Mouse (Mus musculus) hindbrain, postnatal 0 days (tissue): ENCODE results near the gene Hkdc1. TPM values are rescaled to one million over a fixed set of nuclear protein-coding genes. Genes with fewer than 3 reads are reported as not detected.

Experiments used
- ATAC-seq: fragments of 200-750 bp; cut with Nextera tagmentation; 2 replicates; pipeline ENCODE4 v1.8.0; 2017; ENCODE audit warnings: mild to moderate bottlenecking, moderate TSS enrichment, moderate library complexity
- DNase-seq: peaks from one replicate; pipeline ENCODE4 v3.0.0-alpha.2; 2015; ENCODE audit warnings: low spot score
- H3K27ac ChIP-seq: fragments of 300-500 bp; sonication (generic); 2 replicates; pipeline ENCODE4 v1.5.1; 2014; ENCODE audit warnings: mild to moderate bottlenecking
- H3K27me3 ChIP-seq: fragments of 300-500 bp; sonication (generic); 2 replicates; pipeline ENCODE4 v1.6.1; 2014; ENCODE audit warnings: low read length, mixed read lengths; ENCODE audit not compliant: insufficient read depth
- H3K36me3 ChIP-seq: fragments of 300-500 bp; sonication (generic); 2 replicates; pipeline ENCODE4 v1.6.1; 2014; ENCODE audit warnings: low read length, mixed read lengths; ENCODE audit not compliant: insufficient read depth
- H3K4me1 ChIP-seq: fragments of 300-500 bp; sonication (generic); 2 replicates; pipeline ENCODE4 v1.6.1; 2014; ENCODE audit warnings: antibody characterized with exemption, low read length, mixed read lengths; ENCODE audit not compliant: insufficient read depth
- H3K4me2 ChIP-seq: fragments of 300-500 bp; sonication (generic); 2 replicates; pipeline ENCODE4 v1.6.1; 2014; ENCODE audit warnings: low read depth, mild to moderate bottlenecking, low read length, moderate library complexity, mixed read lengths
- H3K4me3 ChIP-seq: fragments of 300-500 bp; sonication (generic); 2 replicates; pipeline ENCODE4 v1.5.1; 2014; ENCODE audit warnings: low read length
- H3K9ac ChIP-seq: fragments of 300-500 bp; sonication (generic); replicated peaks from 2 replicates; pipeline ENCODE4 v1.6.1; 2014; ENCODE audit warnings: mild to moderate bottlenecking, low read length, moderate library complexity, mixed read lengths
- H3K9me3 ChIP-seq: fragments of 300-500 bp; sonication (generic); 2 replicates; pipeline ENCODE4 v1.6.1; 2016; ENCODE audit warnings: low read length, mixed read lengths
- CTCF ChIP-seq: IDR thresholded peaks from 2 replicates; pipeline ENCODE4 v1.5.1; 2016; ENCODE audit warnings: antibody characterized with exemption, control low read depth, low read depth
- WGBS: fragments of 180-500 bp; shearing (Covaris S2); extraction: QIAGEN DNeasy Blood & Tissue Kit; methylation state at CpG from one replicate; pipeline ENCODE4 v1.1.7; 2014; 5-methylcytosine and 5-hydroxymethylcytosine counted together
- polyA plus RNA-seq: library from polyadenylated mRNA; unstranded; fragments of >200 nt; fragmentation: Nextera tagmentation; extraction: Ambion mirVana; gene quantifications from 2 replicates; pipeline ENCODE4 v1.2.1, GENCODE M21; 2015
- total RNA-seq: library from RNA; depleted of rRNA; stranded (reverse); fragments of >200 nt; gene quantifications from 2 replicates; pipeline ENCODE4 v1.2.3, GENCODE M21; 2014

The Hkdc1 gene
- total and polyA plus RNA-seq, 2 experiments from 2014 or later, result 1.1 to 2.5 TPM

- Histone ChIP-seq H3K9ac (no peak overlapping the region), H3K36me3 (no peaks in the 10 kb centered on the region), H3K4me2 (no peak overlapping the region), H3K4me1 (no peaks in the 10 kb centered on the region), H3K27ac (no peak overlapping the region), H3K9me3 (no peaks in the 10 kb centered on the region), H3K27me3 (no peaks in the 10 kb centered on the region), H3K4me3 (no peak overlapping the region)
- DNase-seq (no peak), ATAC-seq (no peak)
- peak; percentile 41 for TF ChIP-seq CTCF
Observed at GRCm38 (mm10) chr10:62380936-62381335, 41.4 kb downstream of the Hkdc1 start.

GRCm38 (mm10) chr10:62379808-62380207 is 42.5 kb downstream of the Hkdc1 start, which contains the start of gene Hk1:
Hk1 (minus strand) TSS chr10:62379908.
- DNase-seq (no peak), ATAC-seq (no peak)
- Histone ChIP-seq H3K27me3 (no peaks in the 10 kb centered on the region), H3K9me3 (no peaks in the 10 kb centered on the region), H3K9ac (no peak within 1 kb of the TSS), H3K27ac (no peak within 1 kb of the TSS), H3K4me3 (no peak within 1 kb of the TSS), H3K36me3 (no peaks in the 10 kb centered on the region), H3K4me1 (no peaks in the 10 kb centered on the region), H3K4me2 (no peak within 1 kb of the TSS)
- no peak for TF ChIP-seq CTCF
- 81% methylated on average over 1 of the region's 1 CpGs for WGBS

- Histone ChIP-seq H3K36me3 (no peaks in the 10 kb centered on the region), H3K27me3 (no peaks in the 10 kb centered on the region), H3K4me3 (no peak overlapping the region), H3K4me1 (no peaks in the 10 kb centered on the region), H3K27ac (no peak overlapping the region), H3K4me2 (no peak overlapping the region), H3K9me3 (no peaks in the 10 kb centered on the region), H3K9ac (no peak overlapping the region)
- WGBS, result 87% methylated on average over 7 of the region's 7 CpGs
- ATAC-seq (no peak), DNase-seq (no peak)
- peak; percentile 26 for TF ChIP-seq CTCF
Observed at GRCm38 (mm10) chr10:62358827-62359226, 63.5 kb downstream of the Hkdc1 start.

GRCm38 (mm10) chr10:62356105-62356730 is 66.1 kb downstream of the Hkdc1 start:
- H3K9me3 ChIP-seq, result no peaks in the 10 kb centered on the region
- TF ChIP-seq CTCF, result no peak
- no peaks in the 10 kb centered on the region for H3K4me1 ChIP-seq
- H3K9ac ChIP-seq, result no peak overlapping the region
- ATAC-seq (peak; percentile 92), DNase-seq (peak; percentile 75)
- H3K4me2 ChIP-seq, result no peak overlapping the region
- no peaks in the 10 kb centered on the region for H3K36me3 ChIP-seq
- no peak overlapping the region for H3K4me3 ChIP-seq
- H3K27ac ChIP-seq, result no peak overlapping the region
- H3K27me3 ChIP-seq, result no peaks in the 10 kb centered on the region
- 66% methylated on average over 17 of the region's 17 CpGs for WGBS

GRCm38 (mm10) chr10:62345147-62345546 is 77.1 kb downstream of the Hkdc1 start:
- no peaks in the 10 kb centered on the region for H3K9me3 ChIP-seq
- ATAC-seq (no peak), DNase-seq (no peak)
- H3K27me3 ChIP-seq, result no peaks in the 10 kb centered on the region
- no peak overlapping the region for H3K27ac ChIP-seq
- TF ChIP-seq CTCF, result no peak
- no peak overlapping the region for H3K4me3 ChIP-seq
- no peak overlapping the region for H3K4me2 ChIP-seq
- H3K9ac ChIP-seq, result no peak overlapping the region
- 0 out of 2 replicates have a peak, but pooled peaks cover 5% of the 10 kb centered on the region for H3K4me1 ChIP-seq
- H3K36me3 ChIP-seq, result no peaks in the 10 kb centered on the region
- 63% methylated on average over 5 of the region's 5 CpGs for WGBS

- 0 out of 2 replicates have a peak, but pooled peaks cover 5% of the 10 kb centered on the region for H3K4me1 ChIP-seq
- no peak overlapping the region for H3K27ac ChIP-seq
- no peaks in the 10 kb centered on the region for H3K36me3 ChIP-seq
- ATAC-seq (no peak), DNase-seq (no peak)
- TF ChIP-seq CTCF, result no peak
- no peak overlapping the region for H3K4me3 ChIP-seq
- no peak overlapping the region for H3K4me2 ChIP-seq
- no peaks in the 10 kb centered on the region for H3K9me3 ChIP-seq
- 84% methylated on average over 9 of the region's 9 CpGs for WGBS
- H3K9ac ChIP-seq, result no peak overlapping the region
- H3K27me3 ChIP-seq, result no peaks in the 10 kb centered on the region
Observed at GRCm38 (mm10) chr10:62344004-62344752, 78.1 kb downstream of the Hkdc1 start.

- no peak for ATAC-seq
- no peaks in the 10 kb centered on the region for H3K27me3 ChIP-seq
- no peak for DNase-seq
- no peaks in the 10 kb centered on the region for H3K36me3 ChIP-seq
- H3K9me3 ChIP-seq, result no peaks in the 10 kb centered on the region
- no peak overlapping the region for H3K27ac ChIP-seq
- 95% methylated on average over 6 of the region's 6 CpGs for WGBS
- no peak overlapping the region for H3K9ac ChIP-seq
- no peak overlapping the region for H3K4me3 ChIP-seq
- H3K4me2 ChIP-seq, result no peak overlapping the region
- H3K4me1 ChIP-seq, result 0 out of 2 replicates have a peak, but pooled peaks cover 13% of the 10 kb centered on the region
- no peak for TF ChIP-seq CTCF
Observed at GRCm38 (mm10) chr10:62342512-62342911, 79.8 kb downstream of the Hkdc1 start.
